Mouse (Mus musculus) cerebellum, adult 11 months (tissue): Measurements from ENCODE around the gene Gsto2.

Experiments used
- DNase-seq: peaks from one replicate; pipeline ENCODE4 v3.0.0; 2022

The Gsto2 gene

GRCm38 (mm10) chr19:47859180-47859579, 6.2 kb upstream of the Gsto2 start:
- DNase-seq: no peak

DNA sequence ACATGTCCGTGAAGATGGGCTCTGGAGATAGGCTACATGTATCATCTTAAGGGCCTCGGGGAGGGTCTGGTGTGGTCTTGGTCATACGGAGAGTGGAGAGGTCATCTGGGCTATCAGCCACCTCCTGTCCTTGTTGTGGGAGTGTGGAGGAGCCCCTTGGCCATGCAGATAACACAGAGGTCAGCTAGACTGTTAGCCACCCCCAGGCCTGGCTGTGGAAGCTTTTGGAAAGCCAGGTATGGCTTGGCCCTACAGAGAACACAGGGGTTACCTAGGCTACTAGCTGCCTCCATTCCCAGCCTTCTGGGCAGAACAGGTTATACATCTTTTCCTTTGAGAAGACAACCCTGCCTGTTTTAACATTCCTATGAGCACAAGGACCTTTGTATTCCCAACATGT, 2.8 kb upstream of the Gsto2 start:
- DNase-seq: no peak

- DNase-seq: peak; percentile 15
These were observed 1.3 kb upstream of the Gsto2 start for GRCm38 (mm10) chr19:47864051-47864450.

- no peak for DNase-seq
These were observed 613 bp upstream of the Gsto2 start for GRCm38 (mm10) chr19:47864721-47865120.

- DNase-seq: no peak
These were observed 2.4 kb downstream of the Gsto2 start for GRCm38 (mm10) chr19:47867628-47868175.

- no peak for DNase-seq
These were observed 3.6 kb downstream of the Gsto2 start for GRCm38 (mm10) chr19:47868951-47869350.

DNA sequence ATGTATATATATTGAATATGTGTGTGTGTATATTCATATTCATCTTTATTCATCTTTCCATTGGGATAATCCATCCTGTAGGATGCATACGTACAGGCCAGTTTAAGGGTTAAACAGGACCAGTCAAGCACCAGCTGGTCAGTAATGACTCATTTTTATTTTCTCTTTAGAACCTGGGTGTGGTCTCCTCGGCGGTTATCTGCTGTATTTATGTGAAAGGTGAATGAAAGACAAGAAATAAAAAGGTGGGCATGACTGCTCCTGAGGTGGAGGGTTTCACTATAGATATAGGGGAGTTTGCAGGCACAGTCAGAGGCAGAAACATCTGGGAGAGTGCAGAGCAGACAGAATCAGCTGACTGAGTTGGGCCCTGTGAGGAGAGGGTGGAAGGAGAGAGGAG, 4.2 kb downstream of the Gsto2 start:
- DNase-seq: no peak

DNA sequence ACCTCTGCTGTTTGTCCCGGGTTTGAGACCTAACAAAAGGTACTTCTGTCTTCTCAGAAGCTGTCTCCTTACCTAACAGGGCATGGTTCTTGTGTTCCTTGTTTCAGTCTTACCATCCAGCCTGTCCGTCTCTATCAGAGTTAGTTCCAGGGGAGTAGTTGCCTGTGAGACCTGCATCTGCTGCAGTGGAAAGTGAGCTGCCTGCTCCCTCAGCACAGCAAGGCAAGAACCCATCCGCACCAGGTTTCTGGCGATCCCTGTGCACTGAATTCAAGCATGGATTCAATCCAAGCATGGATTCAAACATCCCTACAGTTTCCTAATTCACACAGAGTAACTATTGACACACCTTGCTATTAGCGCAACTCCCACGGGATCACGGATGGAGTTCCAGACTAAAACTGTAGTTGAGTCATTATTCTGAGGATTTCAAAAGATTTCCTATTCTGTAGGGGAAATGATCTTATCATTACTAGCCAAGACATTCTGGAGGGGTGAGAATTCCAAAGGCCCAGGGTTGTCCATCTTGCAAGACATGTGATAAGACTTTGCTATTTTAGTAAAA, 4.8 kb downstream of the Gsto2 start:
- no peak for DNase-seq

DNA sequence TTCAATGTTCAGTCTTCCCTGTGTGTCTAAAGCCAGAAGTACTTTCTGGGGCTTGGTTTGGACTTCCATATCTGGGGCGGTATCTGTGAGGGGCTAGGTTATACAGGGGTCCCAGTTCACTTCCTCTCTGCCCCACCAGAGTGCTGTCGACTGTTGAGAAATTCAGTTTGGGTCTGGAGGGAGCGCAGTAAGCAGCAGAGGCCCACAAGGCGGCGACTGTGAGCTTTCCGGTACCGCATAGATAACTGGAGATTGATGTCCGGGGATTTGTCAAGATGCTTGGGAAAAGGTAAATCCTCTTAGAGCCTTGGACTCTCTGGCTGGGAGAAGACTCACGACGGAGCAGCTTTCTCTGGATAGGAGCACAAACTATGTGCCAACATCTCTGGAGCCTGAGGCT, 6.2 kb downstream of the Gsto2 start:
- no peak for DNase-seq

- DNase-seq: no peak
These were observed 10.9 kb downstream of the Gsto2 start for GRCm38 (mm10) chr19:47876252-47876651.

- DNase-seq: no peak
These were observed 16.2 kb downstream of the Gsto2 start for GRCm38 (mm10) chr19:47881538-47881937.

GRCm38 (mm10) chr19:47882151-47882881, 17.0 kb downstream of the Gsto2 start:
- DNase-seq: peak; percentile 62

- no peak for DNase-seq
These were observed 17.5 kb downstream of the Gsto2 start for GRCm38 (mm10) chr19:47882882-47883254.

- DNase-seq: no peak
These were observed 19.2 kb downstream of the Gsto2 start for GRCm38 (mm10) chr19:47884296-47885085.

DNA sequence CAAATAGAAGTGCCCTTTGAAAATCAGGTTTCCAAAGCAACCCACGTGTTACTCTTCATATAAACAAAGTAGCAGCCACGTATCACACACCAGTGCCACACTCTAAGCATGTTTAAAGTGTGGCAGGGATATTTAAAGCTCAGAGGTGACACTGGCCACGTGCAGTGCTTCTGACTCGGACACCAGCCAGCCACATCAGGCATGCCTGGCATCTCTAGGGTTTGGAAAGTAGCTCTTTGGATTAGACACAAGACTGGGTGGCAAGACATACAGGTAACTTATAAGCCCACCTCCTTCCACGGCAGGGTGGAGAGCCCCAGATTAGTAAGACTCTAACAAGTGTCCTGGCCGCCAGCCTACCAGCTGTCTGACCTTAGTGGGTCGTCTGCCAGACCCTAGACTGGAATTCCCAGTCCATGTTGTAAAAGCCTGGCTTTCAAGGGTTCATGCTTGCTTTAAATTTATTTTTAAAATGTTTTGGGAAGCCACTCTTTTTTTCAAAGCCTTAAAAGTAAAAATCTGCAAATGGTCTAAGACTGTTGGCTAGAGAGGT, 19.9 kb downstream of the Gsto2 start:
- no peak for DNase-seq

DNA sequence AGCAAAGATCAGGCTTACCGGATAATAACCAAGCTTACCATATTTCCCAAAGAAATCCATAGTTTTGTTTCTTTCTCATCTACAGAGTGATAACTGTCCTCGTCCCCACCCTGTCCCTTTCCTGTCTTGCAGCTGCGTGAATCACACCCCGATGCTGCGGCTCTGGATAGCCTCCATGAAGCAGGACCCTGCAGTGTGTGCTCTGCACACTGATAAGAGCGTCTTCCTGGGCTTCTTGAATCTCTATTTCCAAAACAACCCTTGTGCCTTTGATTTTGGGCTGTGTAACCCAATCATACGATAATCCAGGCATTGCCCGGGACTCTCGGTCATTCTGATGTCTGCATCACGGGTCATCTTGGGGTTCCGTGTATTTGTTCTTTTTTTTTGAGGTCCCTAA, 20.6 kb downstream of the Gsto2 start:
- no peak for DNase-seq

GRCm38 (mm10) chr19:47886617-47887016, 21.3 kb downstream of the Gsto2 start:
- DNase-seq: no peak

DNA sequence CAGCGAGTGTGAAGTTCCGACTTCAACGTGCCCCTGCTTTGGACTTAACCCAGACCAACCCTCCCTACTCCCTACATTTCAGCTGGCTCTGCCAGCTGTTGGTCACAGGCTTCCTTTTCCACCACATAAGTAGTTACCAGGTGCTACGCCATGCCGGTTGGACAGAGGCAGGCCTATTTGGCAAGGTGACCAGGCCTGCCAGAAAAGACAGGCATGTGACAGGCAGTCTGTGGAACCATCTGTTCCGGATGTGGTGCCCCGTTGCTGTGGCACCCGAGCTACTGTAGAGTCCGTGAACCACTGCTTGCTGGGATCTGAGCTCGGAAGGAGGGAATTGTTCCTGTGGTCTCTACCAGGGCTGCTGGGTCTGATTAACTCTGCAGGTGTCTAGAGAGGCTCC, 22.1 kb downstream of the Gsto2 start:
- no peak for DNase-seq

GRCm38 (mm10) chr19:47888037-47888436, 22.7 kb downstream of the Gsto2 start:
- DNase-seq: no peak

DNA sequence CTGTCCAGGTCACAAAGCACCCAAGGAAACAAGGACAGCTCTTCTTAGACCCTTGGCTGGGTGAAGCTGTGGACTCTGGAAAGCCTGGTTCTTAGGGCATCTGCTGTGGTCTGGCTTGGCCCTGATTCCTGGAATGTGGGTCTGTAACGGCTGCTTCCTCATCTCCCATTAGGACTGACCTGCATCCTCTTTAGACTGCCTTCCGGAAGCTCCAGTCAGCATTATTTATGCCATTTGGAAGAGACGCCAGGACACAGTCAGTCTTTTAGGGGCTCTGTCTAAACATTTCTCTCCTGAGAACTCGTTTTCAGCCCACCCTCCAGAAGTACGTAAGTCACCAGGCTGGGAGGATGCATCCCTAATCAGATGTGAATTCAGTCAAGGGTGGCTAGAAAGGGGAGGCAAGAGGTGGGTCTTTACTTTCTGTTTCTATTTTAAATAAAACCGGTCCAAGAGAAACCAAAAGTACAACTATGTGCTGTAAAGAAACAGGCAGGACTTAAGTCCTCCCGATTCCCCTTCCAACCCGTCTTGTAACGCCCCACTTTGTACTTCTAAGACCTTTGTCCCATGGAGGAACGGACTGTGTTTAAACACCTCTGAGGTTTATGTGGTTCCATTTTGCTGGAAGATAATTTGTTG, 25.3 kb downstream of the Gsto2 start:
- no peak for DNase-seq

DNA sequence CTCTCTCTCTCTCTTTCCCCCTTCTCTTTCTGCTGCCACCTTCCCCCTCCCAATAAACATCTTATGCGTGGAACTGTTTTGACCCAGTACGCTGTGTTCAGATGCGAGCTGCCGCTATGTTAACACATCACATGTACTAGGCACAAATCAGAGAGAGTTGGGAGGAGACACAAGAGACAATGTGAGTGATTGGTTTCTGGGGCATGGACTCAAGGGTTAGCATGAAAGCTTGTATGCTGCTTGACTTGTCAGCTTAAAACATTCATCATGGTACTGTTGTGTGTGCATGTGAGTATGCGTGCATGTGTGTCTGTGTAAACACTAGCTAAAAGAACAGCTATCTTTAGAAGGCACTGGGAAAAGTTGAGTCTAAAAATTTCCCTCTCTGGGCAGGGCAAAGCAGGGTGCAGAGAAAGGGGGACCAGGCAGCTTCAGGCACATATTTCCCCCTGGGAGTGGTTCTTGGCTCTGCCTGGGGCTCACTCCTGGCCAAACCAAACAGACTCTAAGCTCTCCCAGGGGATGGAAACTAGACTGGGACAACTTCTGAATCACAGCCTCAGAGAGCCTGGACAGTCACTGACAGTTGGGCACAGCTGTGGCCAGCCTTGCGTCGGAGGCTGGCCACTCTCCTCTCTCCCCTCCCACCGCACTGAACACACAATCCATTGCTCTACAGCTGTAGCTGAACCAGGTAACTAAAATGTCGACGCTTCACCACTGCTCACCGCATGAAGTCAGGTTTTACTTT, 26.4 kb downstream of the Gsto2 start:
- no peak for DNase-seq

GRCm38 (mm10) chr19:47893092-47893491, 27.8 kb downstream of the Gsto2 start:
- no peak for DNase-seq
